29 mouse cellular contexts compared by ENCODE assay signal in genomic region chr16:17828229-17828628, GRCm38 (mm10). TPM values are rescaled to one million over a fixed set of nuclear protein-coding genes. Genes with fewer than 3 reads are reported as not detected.
"Had no signal": no experiment of that assay in that cellular context is flagged by ENCODE, and none has a peak within 500 bp of the region (broad histone marks: within the 10 kb centered on the region; RNA-seq: fewer than 3 reads in every experiment).

No protein-coding gene starts in this region.

- ATAC-seq: hindbrain, embryonic 16.5 days; intestine, embryonic 16.5 days had no signal

- H3K36me3 ChIP-seq: heart, embryonic 13.5 days; heart, embryonic 15.5 days; hindbrain, embryonic 10.5 days; hindbrain, embryonic 12.5 days; kidney, embryonic 15.5 days; limb, embryonic 12.5 days; liver, embryonic 13.5 days; liver, embryonic 15.5 days had no signal

- H3K9ac ChIP-seq: heart, embryonic 13.5 days; heart, embryonic 15.5 days; hindbrain, embryonic 12.5 days; hindbrain, embryonic 14.5 days; kidney, embryonic 15.5 days; limb, embryonic 12.5 days; liver, embryonic 13.5 days; liver, embryonic 15.5 days had no signal

- H3K27ac ChIP-seq: gastrocnemius, adult 2 months; heart, embryonic 13.5 days; heart, embryonic 15.5 days; hindbrain, embryonic 10.5 days; hindbrain, embryonic 12.5 days; hindbrain, embryonic 14.5 days; kidney, embryonic 15.5 days; kidney, postnatal 0 days; limb, embryonic 12.5 days; liver, embryonic 13.5 days; liver, embryonic 15.5 days had no signal

- H3K4me3 ChIP-seq: gastrocnemius, adult 2 months; heart, embryonic 13.5 days; heart, embryonic 15.5 days; hindbrain, embryonic 10.5 days; hindbrain, embryonic 12.5 days; kidney, embryonic 15.5 days; limb, embryonic 12.5 days; liver, embryonic 13.5 days; liver, embryonic 15.5 days had no signal

- DNase-seq: gastrocnemius, adult 2 months; gastrocnemius, postnatal 10 days; gastrocnemius, postnatal 25 days; heart, adult 18-20 months; heart, postnatal 14 days; heart, postnatal 4 days; layer of hippocampus, adult 9-11 months; layer of hippocampus, postnatal 36 days; left cerebral cortex, postnatal 4 days; liver; liver, embryonic 13.5 days had no signal

- H3K9me3 ChIP-seq: heart, embryonic 13.5 days; heart, embryonic 15.5 days; hindbrain, embryonic 10.5 days; hindbrain, embryonic 12.5 days; kidney, embryonic 15.5 days; limb, embryonic 12.5 days; liver, embryonic 13.5 days; liver, embryonic 15.5 days had no signal

RNA-seq across cellular contexts. Expression of gene B830017H08Rik, which starts 4.7 kb away (rescaled TPM):
- total RNA-seq: gastrocnemius, adult 2 months; gastrocnemius, postnatal 10 days; gastrocnemius, postnatal 25 days; granulocyte monocyte progenitor cell, adult 5-6 weeks; heart, adult 18-20 months; heart, adult 8-10 months; heart, postnatal 14 days; heart, postnatal 4 days had no signal
- polyA plus RNA-seq: heart, embryonic 11.5 days; heart, embryonic 13.5 days; heart, embryonic 15.5 days; heart, postnatal 0 days; intestine, embryonic 14.5 days; intestine, embryonic 16.5 days; large intestine, adult 2 months; liver, embryonic 11.5 days; liver, embryonic 13.5 days; liver, embryonic 15.5 days had no signal
